Comparison of ENCODE assay signal across 9 mouse cellular contexts in the genomic region with DNA sequence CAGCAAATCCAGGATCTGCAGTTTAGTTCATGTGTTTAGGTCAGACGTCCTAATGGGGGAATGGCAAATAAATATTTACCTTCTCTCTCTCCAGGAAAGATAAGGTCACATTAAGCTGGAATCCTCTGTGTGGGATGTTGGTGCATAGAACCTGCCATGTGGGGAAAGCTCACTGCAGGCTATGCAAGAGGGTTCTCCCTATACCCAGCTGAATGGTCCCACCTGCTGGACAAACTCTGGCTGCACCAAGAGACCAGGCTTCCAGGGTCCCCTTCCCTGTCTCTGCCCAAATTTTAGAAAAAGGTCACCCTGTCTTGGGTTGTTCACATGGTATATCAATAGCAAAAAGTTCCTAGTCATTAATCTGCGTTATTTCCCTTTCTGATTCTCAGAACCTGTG.
DNase-seq lines count a peak whose midpoint lies in the region; ATAC-seq and TF ChIP-seq lines count a peak whose summit lies in the region.
"Had no signal": no experiment of that assay in that cellular context is flagged by ENCODE, and none has a peak within 500 bp of the region (broad histone marks: within the 10 kb centered on the region; RNA-seq: fewer than 3 reads in every experiment).

No protein-coding gene starts in this region.

- no peak for TF ChIP-seq EP300 in MEL (IDR thresholded peaks at IDR 0.05; ENCODE audit: low read depth in 1 of 2, low read length in 2 of 2)

- no peaks in the 10 kb centered on the region for H3K4me1 ChIP-seq in heart, embryonic 10.5 days
- no peaks in the 10 kb centered on the region for H3K4me1 ChIP-seq in MEL (ENCODE audit: control insufficient read depth in 1 of 2, insufficient read depth in 2 of 2, low read length in 2 of 2)
- no peaks in the 10 kb centered on the region for H3K4me1 ChIP-seq in liver, embryonic 12.5 days
- no peaks in the 10 kb centered on the region for H3K4me1 ChIP-seq in hindbrain, postnatal 0 days (ENCODE audit: insufficient read depth, low read length)

- no peaks in the 10 kb centered on the region for H3K79me2 ChIP-seq in MEL (ENCODE audit: control insufficient read depth, insufficient read depth, low read length, poor library complexity)

- no peak overlapping the region for H3K9ac ChIP-seq in MEL (ENCODE audit: control insufficient read depth, low read depth, low read length, poor library complexity, severe bottlenecking)
- H3K9ac ChIP-seq in liver, embryonic 12.5 days = no peak overlapping the region
- no peak overlapping the region for H3K9ac ChIP-seq in hindbrain, postnatal 0 days (replicated peaks; ENCODE audit: low read length)

- peak; percentile 81 for DNase-seq in heart, adult 11 months
- no peak for DNase-seq in heart, embryonic 10.5 days (ENCODE audit: low spot score)
- DNase-seq in MEL (ENCODE audit: low read depth, low spot score) = peak; percentile 26
- DNase-seq in kidney, postnatal 14 days = peak; percentile 38
- DNase-seq in left cerebral cortex, postnatal 36 days (ENCODE audit: low spot score in 2 of 2) = peak; percentile 23 to 32
- no peak for DNase-seq in hindbrain, postnatal 0 days (ENCODE audit: low spot score)
- no peak for DNase-seq in adipocyte (ENCODE audit: low spot score)
- DNase-seq: midbrain, embryonic 14.5 days had no signal

- intact Hi-C loops in left cerebral cortex, postnatal 36 days (cut with DNase I) = loop anchor here (5.0 kb wide), 1 partner anchor 1200 kb away; no protein-coding TSS in a partner anchor

- no peak for TF ChIP-seq POLR2A in MEL (IDR thresholded peaks at IDR 0.05; ENCODE audit: control insufficient read depth in 1 of 2, insufficient read depth in 1 of 2, low read depth in 1 of 2, low read length in 2 of 2, poor library complexity in 1 of 2)

- H3K36me3 ChIP-seq in heart, embryonic 10.5 days = no peaks in the 10 kb centered on the region
- no peaks in the 10 kb centered on the region for H3K36me3 ChIP-seq in MEL (ENCODE audit: control insufficient read depth in 1 of 2, insufficient read depth in 2 of 2, low read length in 2 of 2)
- no peaks in the 10 kb centered on the region for H3K36me3 ChIP-seq in liver, embryonic 12.5 days
- H3K36me3 ChIP-seq in hindbrain, postnatal 0 days (ENCODE audit: insufficient read depth, low read length) = no peaks in the 10 kb centered on the region

- H3K27me3 ChIP-seq in heart, embryonic 10.5 days (ENCODE audit: insufficient read depth, poor library complexity, severe bottlenecking) = no peaks in the 10 kb centered on the region
- H3K27me3 ChIP-seq in MEL (ENCODE audit: control insufficient read depth in 1 of 2, insufficient read depth in 2 of 2, low read length in 2 of 2) = no peaks in the 10 kb centered on the region
- H3K27me3 ChIP-seq in liver, embryonic 12.5 days (replicated peaks) = no peaks in the 10 kb centered on the region
- no peaks in the 10 kb centered on the region for H3K27me3 ChIP-seq in hindbrain, postnatal 0 days (ENCODE audit: insufficient read depth, low read length)

- WGBS in heart, embryonic 10.5 days = 65% methylated on average over 2 of the region's 2 CpGs
- WGBS in liver, embryonic 12.5 days (ENCODE audit: insufficient replicate concordance) = 54% methylated on average over 2 of the region's 2 CpGs
- WGBS in hindbrain, postnatal 0 days = 80% methylated on average over 2 of the region's 2 CpGs

- no peak overlapping the region for H3K4me2 ChIP-seq in liver, embryonic 12.5 days
- no peak overlapping the region for H3K4me2 ChIP-seq in hindbrain, postnatal 0 days (ENCODE audit: low read depth, low read length)

- no peak overlapping the region for H3K27ac ChIP-seq in heart, embryonic 10.5 days
- H3K27ac ChIP-seq in MEL (ENCODE audit: control insufficient read depth, low read depth, low read length) = no peak overlapping the region
- no peak overlapping the region for H3K27ac ChIP-seq in liver, embryonic 12.5 days
- no peak overlapping the region for H3K27ac ChIP-seq in hindbrain, postnatal 0 days

- no peak for ATAC-seq in liver, embryonic 12.5 days
- no peak for ATAC-seq in hindbrain, postnatal 0 days

- no peak overlapping the region for H3K4me3 ChIP-seq in heart, embryonic 10.5 days
- no peak overlapping the region for H3K4me3 ChIP-seq in MEL (ENCODE audit: control insufficient read depth in 1 of 2, insufficient read depth in 1 of 2, low read depth in 2 of 2, low read length in 2 of 2)
- no peak overlapping the region for H3K4me3 ChIP-seq in liver, embryonic 12.5 days
- no peak overlapping the region for H3K4me3 ChIP-seq in hindbrain, postnatal 0 days (ENCODE audit: low read length)

- peak; percentile 49 to 74 (median 52) for TF ChIP-seq CTCF in MEL (IDR thresholded peaks at IDR 0.05 in 2 of 3, conservative IDR thresholded peaks at IDR 0.05 in 1 of 3; ENCODE audit: control insufficient read depth in 1 of 3, insufficient read depth in 1 of 3, low read depth in 2 of 3, low read length in 3 of 3, poor library complexity in 1 of 3, severe bottlenecking in 1 of 3)
- TF ChIP-seq CTCF in hindbrain, postnatal 0 days (IDR thresholded peaks at IDR 0.05; ENCODE audit: low read depth) = no peak

- peak; percentile 55 for TF ChIP-seq RAD21 in MEL (IDR thresholded peaks at IDR 0.05; ENCODE audit: low read depth, low read length)

- H3K9me3 ChIP-seq in heart, embryonic 10.5 days = no peaks in the 10 kb centered on the region
- no peaks in the 10 kb centered on the region for H3K9me3 ChIP-seq in MEL (replicated peaks; ENCODE audit: insufficient read depth, low read length)
- no peaks in the 10 kb centered on the region; the same call in 1 of the 2 replicates for H3K9me3 ChIP-seq in liver, embryonic 12.5 days (replicated peaks)
- no peaks in the 10 kb centered on the region for H3K9me3 ChIP-seq in hindbrain, postnatal 0 days (ENCODE audit: low read length)

TF ChIP-seq in MEL, 35 proteins besides CTCF, POLR2A, EP300 and RAD21:
- TF ChIP-seq KAT2A (conservative IDR thresholded peaks at IDR 0.05; ENCODE audit: low read depth, low read length) (no peak), SMC3 (IDR thresholded peaks at IDR 0.05; ENCODE audit: low read depth, low read length) (peak; percentile 61)

Comparison
In these comparisons a context has a peak if more than half of its experiments do, and no peak if none do; other contexts are left out.
1. DNase-seq: peak in heart, adult 11 months (single experiment), MEL (single experiment), kidney, postnatal 14 days (single experiment) and left cerebral cortex, postnatal 36 days (2 of 2); none in heart, embryonic 10.5 days (single experiment), hindbrain, postnatal 0 days (single experiment) and adipocyte (single experiment).